Mouse (Mus musculus) CH12.LX (cell line): ENCODE results near the gene Psme3. TPM values are rescaled to one million over a fixed set of nuclear protein-coding genes. Genes with fewer than 3 reads are reported as not detected.
A peak's percentile ranks its signal among the peaks of the same experiment; 100 is the strongest.

Source experiments
- DNase-seq: peaks from one replicate; pipeline ENCODE4 v3.0.0-alpha.2; 2013; ENCODE audit errors: extremely low read depth
- H3K27ac ChIP-seq: 2 replicates; pipeline ENCODE4 v1.5.1; 2012; ENCODE audit warnings: low read depth, mild to moderate bottlenecking, control low read depth, moderate library complexity; ENCODE audit not compliant: insufficient read depth
- H3K27me3 ChIP-seq: replicated peaks from 2 replicates; pipeline ENCODE3; 2012; ENCODE audit warnings: inconsistent platforms
- H3K36me3 ChIP-seq, 2 experiments: replicated peaks in 1 of 2; 2 replicates each; pipeline versions ENCODE3 to v1.6.1; 2012; ENCODE audit warnings: inconsistent platforms in 1 of 2, low read length in 1 of 2, mild to moderate bottlenecking in 1 of 2, mixed read lengths in 1 of 2, moderate library complexity in 1 of 2; ENCODE audit not compliant: control insufficient read depth in 1 of 2, insufficient read depth in 1 of 2
- H3K4me1 ChIP-seq, 2 experiments: 2 replicates each; pipeline ENCODE4 v1.6.1; 2012; ENCODE audit warnings: inconsistent platforms in 1 of 2, moderate library complexity in 1 of 2; ENCODE audit not compliant: insufficient read depth in 2 of 2, control insufficient read depth in 1 of 2
- H3K4me2 ChIP-seq: 2 replicates; pipeline ENCODE4 v1.6.1; 2012; ENCODE audit warnings: low read depth, mild to moderate bottlenecking, control low read depth; ENCODE audit not compliant: poor library complexity, insufficient read depth, severe bottlenecking
- H3K4me3 ChIP-seq, 3 experiments: fragments of 150-350 bp in 1 of 3; sonication (generic) in 1 of 3; replicated peaks in 1 of 3; 2 replicates each; pipeline versions ENCODE3 to v1.5.1; 2011 to 2012; ENCODE audit warnings: low read depth in 2 of 3, low read length in 2 of 3, mild to moderate bottlenecking in 2 of 3, moderate library complexity in 2 of 3, control low read depth in 1 of 3, improper control_type of control experiment in 1 of 3, inconsistent platforms in 1 of 3, mixed read lengths in 1 of 3; ENCODE audit not compliant: poor library complexity in 1 of 3
- H3K79me2 ChIP-seq: replicated peaks from 2 replicates; pipeline ENCODE4 v1.6.1; 2012; ENCODE audit warnings: mild to moderate bottlenecking, moderate library complexity; ENCODE audit not compliant: control insufficient read depth, poor library complexity, insufficient read depth, severe bottlenecking; ENCODE audit errors: extremely low read depth
- H3K9ac ChIP-seq: 2 replicates; pipeline ENCODE4 v1.6.1; 2012; ENCODE audit warnings: low read depth, mild to moderate bottlenecking, control low read depth, moderate library complexity; ENCODE audit not compliant: insufficient read depth
- H3K9me3 ChIP-seq: replicated peaks from 2 replicates; pipeline ENCODE3; 2012; ENCODE audit warnings: low read length, inconsistent platforms, mixed read lengths
- CHD1 ChIP-seq: IDR thresholded peaks from 2 replicates; pipeline ENCODE4 v1.6.1; 2012; ENCODE audit warnings: low read depth, low read length, improper control_type of control experiment, inconsistent platforms
- CHD2 ChIP-seq: IDR thresholded peaks from 2 replicates; pipeline ENCODE4 v1.6.1; 2011; ENCODE audit warnings: low read length, improper control_type of control experiment
- EP300 ChIP-seq: IDR thresholded peaks from 2 replicates; pipeline ENCODE4 v1.6.1; 2011; ENCODE audit warnings: low read length, improper control_type of control experiment
- ETS1 ChIP-seq: conservative IDR thresholded peaks from 2 replicates; pipeline ENCODE4 v1.6.1; 2012; ENCODE audit warnings: low read depth, mild to moderate bottlenecking, inconsistent platforms, low read length, improper control_type of control experiment, moderate library complexity
- HCFC1 ChIP-seq: IDR thresholded peaks from 2 replicates; pipeline ENCODE4 v1.6.1; 2012; ENCODE audit warnings: low read depth, mild to moderate bottlenecking, inconsistent platforms, low read length, improper control_type of control experiment
- IRF4 ChIP-seq: IDR thresholded peaks from 2 replicates; pipeline ENCODE4 v1.6.1; 2014; ENCODE audit warnings: low read depth, mild to moderate bottlenecking, inconsistent platforms, low read length, improper control_type of control experiment
- KAT2A ChIP-seq: IDR thresholded peaks from 2 replicates; pipeline ENCODE4 v1.6.1; 2012; ENCODE audit warnings: low read length, improper control_type of control experiment, inconsistent platforms; ENCODE audit not compliant: insufficient replicate concordance
- MYC ChIP-seq: IDR thresholded peaks from 2 replicates; pipeline ENCODE4 v1.6.1; 2011; ENCODE audit warnings: low read depth, mild to moderate bottlenecking, improper control_type of control experiment, low read length
- NRF1 ChIP-seq: IDR thresholded peaks from 2 replicates; pipeline ENCODE4 v1.6.1; 2014; ENCODE audit warnings: low read depth, mild to moderate bottlenecking, inconsistent platforms, low read length, improper control_type of control experiment, moderate library complexity
- PAX5 ChIP-seq: IDR thresholded peaks from 2 replicates; pipeline ENCODE4 v1.6.1; 2012; ENCODE audit warnings: low read length, inconsistent platforms, mixed read lengths
- RCOR1 ChIP-seq: conservative IDR thresholded peaks from 2 replicates; pipeline ENCODE4 v1.6.1; 2012; ENCODE audit warnings: low read depth, mild to moderate bottlenecking, inconsistent platforms, low read length, improper control_type of control experiment
- USF1 ChIP-seq: IDR thresholded peaks from 2 replicates; pipeline ENCODE4 v1.6.1; 2014; ENCODE audit warnings: low read depth, mild to moderate bottlenecking, inconsistent platforms, low read length, improper control_type of control experiment
- USF2 ChIP-seq: conservative IDR thresholded peaks from 2 replicates; pipeline ENCODE4 v1.6.1; 2011; ENCODE audit warnings: low read depth, low read length, improper control_type of control experiment
- ZKSCAN1 ChIP-seq: IDR thresholded peaks from 2 replicates; pipeline ENCODE4 v1.6.1; 2012; ENCODE audit warnings: low read depth, inconsistent platforms, low read length, improper control_type of control experiment, borderline replicate concordance
- ZNF384 ChIP-seq: IDR thresholded peaks from 2 replicates; pipeline ENCODE4 v1.6.1; 2012; ENCODE audit warnings: low read depth, low read length, improper control_type of control experiment, inconsistent platforms
- dilution Hi-C: fragments of 300-500 bp; cut with MboI; formaldehyde crosslinking; loops from 2 replicates; pipeline ENCODE4 v1.14.3; 2020; ENCODE audit warnings: low sequenced_read_pairs; ENCODE audit not compliant: extremely low pct_unique_long_range_greater_than_20kb, extremely low pct_ligation_motif_present
- in situ Hi-C: fragments of 300-500 bp; cut with MboI; formaldehyde crosslinking; loops from 3 replicates; pipeline ENCODE4 v1.14.3; 2019; ENCODE audit warnings: low sequenced_read_pairs, low pct_ligation_motif_present, low pct_unique_long_range_greater_than_20kb, mixed read lengths
- polyA plus RNA-seq: library from polyadenylated mRNA; unstranded; fragments of >175 nt; gene quantifications from 2 replicates; pipeline ENCODE4 v1.2.1, GENCODE M21; 2012; ENCODE audit warnings: low read depth; ENCODE audit not compliant: insufficient read length
- total RNA-seq, 2 experiments: library from RNA; depleted of rRNA; stranded (reverse); fragments of 300-350 nt in 1 of 2; fragments of >200 nt in 1 of 2; gene quantifications; 2 replicates each; pipeline ENCODE4 v1.2.3; 2012 to 2014

Gene Psme3
- total and polyA plus RNA-seq, 3 experiments = 86.1 to 527 (median 208) TPM

DNA sequence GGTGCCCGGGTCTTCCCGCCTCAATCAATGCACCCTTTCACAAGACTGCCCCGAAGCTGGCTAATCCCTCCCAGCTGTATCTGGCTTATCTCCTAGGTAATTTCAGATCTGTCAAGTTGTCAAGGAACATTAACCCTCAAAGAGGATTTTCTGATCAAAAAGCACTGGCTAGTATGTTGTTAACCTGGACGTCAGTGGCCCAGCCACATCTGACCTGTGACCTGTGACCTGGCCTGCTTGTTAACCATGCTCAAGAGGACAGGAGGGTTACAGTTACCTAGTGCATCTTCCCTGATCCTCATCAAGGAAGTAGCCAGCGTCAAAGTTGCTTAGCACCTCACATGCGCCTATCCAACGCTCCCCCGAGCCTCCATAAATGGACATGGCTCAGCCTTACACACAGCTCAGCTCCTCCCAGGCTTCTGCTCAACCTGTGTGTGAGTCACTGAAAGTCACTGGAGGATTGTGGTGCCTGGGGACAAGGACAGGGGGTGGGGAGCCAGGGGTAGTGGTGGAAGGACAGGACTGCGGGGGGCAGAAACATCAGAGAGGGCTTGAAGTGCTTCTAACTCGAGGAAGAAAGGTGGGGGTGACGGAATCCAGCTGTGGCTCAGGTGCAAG, 35.2 kb downstream of the Psme3 start:
- in situ Hi-C loops (no loop called here), dilution Hi-C loops (no loop called here)
- H3K4me2 ChIP-seq = no peak overlapping the region
- peaks cover 5 to 8% of the 10 kb centered on the region in 2 experiments; a peak in 3 of 4 replicates for H3K4me1 ChIP-seq
- no peak overlapping the region for H3K4me3 ChIP-seq
- no peaks in the 10 kb centered on the region for H3K79me2 ChIP-seq
- peaks cover 10% of the 10 kb centered on the region for H3K9me3 ChIP-seq
- no peak for DNase-seq
- TF ChIP-seq ETS1 (no peak), IRF4 (no peak), CHD1 (no peak)
- H3K9ac ChIP-seq = no peak overlapping the region
- no peaks in the 10 kb centered on the region for H3K36me3 ChIP-seq
- peaks cover 8% of the 10 kb centered on the region for H3K27me3 ChIP-seq
- no peak overlapping the region for H3K27ac ChIP-seq

DNA sequence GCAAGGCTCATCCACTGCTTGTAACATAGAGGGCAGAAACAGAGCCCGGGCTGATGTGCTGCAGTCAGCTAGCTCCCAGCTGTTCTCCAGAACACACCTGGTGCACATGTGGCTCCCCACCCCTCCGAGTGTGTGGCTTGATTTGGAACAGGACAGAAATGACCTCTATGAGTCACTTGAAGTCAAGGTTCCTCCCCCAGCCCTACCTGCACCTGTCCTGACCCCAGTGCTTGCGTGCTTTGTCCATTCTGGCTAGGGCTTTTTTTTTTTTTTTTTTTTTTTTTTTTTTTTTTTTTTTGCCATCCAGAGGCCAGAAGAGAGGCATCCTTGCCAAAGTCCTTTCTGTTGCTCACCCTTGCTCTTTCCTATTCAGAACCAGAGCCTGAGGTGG, 35.7 kb downstream of the Psme3 start:
- in situ Hi-C loops (no loop called here), dilution Hi-C loops (no loop called here)
- no peak overlapping the region for H3K27ac ChIP-seq
- no peak overlapping the region for H3K4me2 ChIP-seq
- peaks cover 8% of the 10 kb centered on the region for H3K27me3 ChIP-seq
- H3K9ac ChIP-seq = no peak overlapping the region
- no peaks in the 10 kb centered on the region for H3K36me3 ChIP-seq
- DNase-seq = no peak
- TF ChIP-seq ZNF384 = peak; percentile 76
- no peak for TF ChIP-seq HCFC1
- H3K9me3 ChIP-seq = peaks cover 10% of the 10 kb centered on the region
- no peaks in the 10 kb centered on the region for H3K79me2 ChIP-seq
- no peak overlapping the region for H3K4me3 ChIP-seq
- H3K4me1 ChIP-seq = peaks cover 5 to 8% of the 10 kb centered on the region in 2 experiments; a peak in 3 of 4 replicates

DNA sequence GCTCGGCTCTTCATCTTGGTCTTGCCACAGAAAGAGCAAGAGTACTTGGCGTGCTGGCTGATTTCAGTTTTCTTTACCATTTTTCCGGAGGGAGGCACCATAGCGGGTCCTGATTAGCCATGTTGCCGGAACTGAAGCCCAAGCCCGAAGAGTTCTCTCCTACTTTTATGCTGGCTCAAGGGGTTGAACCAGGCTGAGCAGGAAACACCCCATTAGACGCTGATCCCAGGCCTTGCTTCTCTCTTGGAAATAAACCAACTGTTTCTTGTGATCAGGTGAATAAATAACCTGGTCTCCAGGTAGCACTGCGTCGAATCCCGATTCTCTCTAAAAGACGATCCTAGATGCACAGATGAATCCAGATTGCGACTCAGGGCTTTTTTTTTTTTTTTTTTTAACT, 37.4 kb downstream of the Psme3 start:
- dilution Hi-C loops = no loop called here
- TF ChIP-seq KAT2A (no peak), HCFC1 (no peak), ZKSCAN1 (no peak), USF1 (no peak), ETS1 (no peak), IRF4 (no peak), USF2 (no peak), CHD1 (no peak), EP300 (no peak), MYC (no peak), NRF1 (no peak), RCOR1 (no peak), PAX5 (no peak), CHD2 (no peak)
- TF ChIP-seq, all 38 proteins: peak for 0
- H3K36me3 ChIP-seq = no peaks in the 10 kb centered on the region
- H3K9ac ChIP-seq = no peak overlapping the region
- H3K79me2 ChIP-seq = no peaks in the 10 kb centered on the region
- H3K9me3 ChIP-seq = peaks cover 10% of the 10 kb centered on the region
- no peak overlapping the region for H3K27ac ChIP-seq
- in situ Hi-C loops = no loop called here
- no peak for DNase-seq
- H3K27me3 ChIP-seq = peaks cover 8% of the 10 kb centered on the region
- no peak overlapping the region for H3K4me3 ChIP-seq
- peaks cover 5 to 8% of the 10 kb centered on the region in 2 experiments; a peak in 3 of 4 replicates for H3K4me1 ChIP-seq
- no peak overlapping the region for H3K4me2 ChIP-seq
